Mouse (Mus musculus) gastrocnemius, postnatal 14 days (tissue): ENCODE measurements around the gene Fancm. TPM values are rescaled to one million over a fixed set of nuclear protein-coding genes. Genes with fewer than 3 reads are reported as not detected.

Experiments
- DNase-seq: peaks from one replicate; pipeline ENCODE4 v3.0.0; 2021; ENCODE audit warnings: mixed read lengths
- intact Hi-C: fragments of 180-260 bp; cut with DNase I; formaldehyde crosslinking; loops from one replicate; pipeline ENCODE4 v1.15.1; 2025; ENCODE audit warnings: low total_unique reads
- long read RNA-seq, 2 experiments: library from polyadenylated mRNA; stranded (forward); transcript quantifications; one replicate each; pipeline ENCODE4 v2.0.0; 2021
- total RNA-seq, 2 experiments: library from RNA; stranded (reverse); gene quantifications; 2 replicates each; pipeline ENCODE4 v1.2.3; 2021

Gene Fancm
- 1 to 10 TPM; 2.1 to 2.6 TPM for total RNA-seq
- long read RNA-seq, experiment 1, partial matches to known transcripts, result 1 of 2 reads
- long read RNA-seq, experiment 1, other reads (novel, unspliced or antisense), result 1 of 2 reads
- long read RNA-seq, experiment 2, full-length matches to known transcripts, result 1 of 1 reads
- long read RNA-seq, experiment 2, partial matches to known transcripts, result 0 of 1 reads
- long read RNA-seq, experiment 2, other reads (novel, unspliced or antisense), result 0 of 1 reads

GRCm38 (mm10) chr12:65075085-65075732 is at the start of gene Fancm:
TSS of gene Fancm (plus strand) at chr12:65075603.
- DNase-seq, result peak; percentile 90
- intact Hi-C loops, result loop anchor here (5.0 kb wide), 1 partner anchor 38 kb away; the partner anchor contains the start of gene Prpf39

GRCm38 (mm10) chr12:65035839-65036189 is 39.6 kb upstream of the Fancm start:
- intact Hi-C loops, result loop anchor here (5.0 kb wide), 1 partner anchor 41 kb away; the partner anchor contains the start of gene Fancm
- no peak for DNase-seq

- intact Hi-C loops, result loop anchor here (5.0 kb wide), 1 partner anchor 41 kb away; the partner anchor contains the start of gene Fancm
- DNase-seq, result peak; percentile 93
Measured at GRCm38 (mm10) chr12:65036190-65036870, 39.1 kb upstream of the Fancm start, which contains the start of gene Prpf39. TSS of gene Prpf39 (plus strand) at chr12:65036333.

GRCm38 (mm10) chr12:65036892-65037545 is 38.4 kb upstream of the Fancm start:
- DNase-seq, result peak; percentile 8
- intact Hi-C loops, result loop anchor here (5.0 kb wide), 1 partner anchor 40 kb away; the partner anchor contains the start of gene Fancm

- intact Hi-C loops, result loop anchor here (5.0 kb wide), 1 partner anchor 40 kb away; the partner anchor contains the start of gene Fancm
Measured at GRCm38 (mm10) chr12:65037546-65037937, 37.9 kb upstream of the Fancm start.

GRCm38 (mm10) chr12:65048799-65049198 is 26.6 kb upstream of the Fancm start:
- DNase-seq, result no peak
- intact Hi-C loops, result no loop called here

More at GRCm38 (mm10) chr12:65037546-65037937, 37.9 kb upstream of the Fancm start:
- no peak for DNase-seq

- DNase-seq, result no peak
- intact Hi-C loops, result loop anchor here (10.0 kb wide), 1 partner anchor 53 kb away; no protein-coding TSS in a partner anchor
Measured at GRCm38 (mm10) chr12:65058203-65058602, 17.2 kb upstream of the Fancm start.

GRCm38 (mm10) chr12:65061082-65061481 is 14.3 kb upstream of the Fancm start:
- intact Hi-C loops, result no loop called here
- DNase-seq, result no peak

- intact Hi-C loops, result no loop called here
Measured at GRCm38 (mm10) chr12:65065241-65065640, 10.2 kb upstream of the Fancm start.

GRCm38 (mm10) chr12:65066234-65066633 is 9.2 kb upstream of the Fancm start:
- no peak for DNase-seq
- intact Hi-C loops, result no loop called here

More at GRCm38 (mm10) chr12:65065241-65065640, 10.2 kb upstream of the Fancm start:
- no peak for DNase-seq

- intact Hi-C loops, result no loop called here
- no peak for DNase-seq
Measured at GRCm38 (mm10) chr12:65068409-65068808, 7.0 kb upstream of the Fancm start.

GRCm38 (mm10) chr12:65072911-65073610 is 2.3 kb upstream of the Fancm start:
- intact Hi-C loops, result no loop called here
- DNase-seq, result no peak

GRCm38 (mm10) chr12:65073611-65074178 is 1.7 kb upstream of the Fancm start, which contains the start of gene Fkbp3:
TSS of gene Fkbp3 (minus strand) at chr12:65074007.
- intact Hi-C loops, result no loop called here
- DNase-seq, result peak; percentile 97

- no peak for DNase-seq
- intact Hi-C loops, result loop anchor here (5.0 kb wide), 1 partner anchor 37 kb away; the partner anchor contains the start of gene Prpf39
Measured at GRCm38 (mm10) chr12:65074651-65075050, 752 bp upstream of the Fancm start.

GRCm38 (mm10) chr12:65075733-65076310 is 419 bp downstream of the Fancm start:
- intact Hi-C loops, result loop anchor here (5.0 kb wide), 1 partner anchor 39 kb away; the partner anchor contains the start of gene Prpf39
- no peak for DNase-seq

- no peak for DNase-seq
- intact Hi-C loops, result loop anchor here (5.0 kb wide), 1 partner anchor 40 kb away; the partner anchor contains the start of gene Prpf39
Measured at GRCm38 (mm10) chr12:65076906-65077305, 1.5 kb downstream of the Fancm start.

- DNase-seq, result no peak
- intact Hi-C loops, result no loop called here
Measured at GRCm38 (mm10) chr12:65108746-65109145, 33.3 kb downstream of the Fancm start.

GRCm38 (mm10) chr12:65111503-65111902 is 36.1 kb downstream of the Fancm start:
- DNase-seq, result no peak
- intact Hi-C loops, result no loop called here
